Mouse (Mus musculus): Measurements from ENCODE around the gene Tns1. TPM values are rescaled to one million over a fixed set of nuclear protein-coding genes. Genes with fewer than 3 reads are reported as not detected.

The Tns1 gene
- total and polyA plus RNA-seq, 3 experiments: 0.11 TPM; not detected in 2

GRCm38 (mm10) chr1:74007398-74008050 lies 116.7 kb downstream of the Tns1 start:
- H3K27ac ChIP-seq (ENCODE audit: control insufficient read depth, low read depth, low read length): no peak overlapping the region
- no peak for TF ChIP-seq NELFE (IDR thresholded peaks at IDR 0.05; ENCODE audit: low read depth, low read length)
- TF ChIP-seq POLR2A (IDR thresholded peaks at IDR 0.05; ENCODE audit: control insufficient read depth in 1 of 2, insufficient read depth in 1 of 2, low read depth in 1 of 2, low read length in 2 of 2, poor library complexity in 1 of 2): no peak
- DNase-seq (ENCODE audit: low read depth, low spot score): no peak
- H3K79me2 ChIP-seq (ENCODE audit: control insufficient read depth, insufficient read depth, low read length, poor library complexity): no peaks in the 10 kb centered on the region
- no peaks in the 10 kb centered on the region for H3K27me3 ChIP-seq (ENCODE audit: control insufficient read depth in 1 of 2, insufficient read depth in 2 of 2, low read length in 2 of 2)
- H3K4me3 ChIP-seq (ENCODE audit: control insufficient read depth in 1 of 2, insufficient read depth in 1 of 2, low read depth in 2 of 2, low read length in 2 of 2): no peak overlapping the region
- no peaks in the 10 kb centered on the region for H3K36me3 ChIP-seq (ENCODE audit: control insufficient read depth in 1 of 2, insufficient read depth in 2 of 2, low read length in 2 of 2)
- no peak overlapping the region for H3K9ac ChIP-seq (ENCODE audit: control insufficient read depth, low read depth, low read length, poor library complexity, severe bottlenecking)
- H3K9me3 ChIP-seq (replicated peaks; ENCODE audit: insufficient read depth, low read length): no peaks in the 10 kb centered on the region
- H3K4me1 ChIP-seq (ENCODE audit: control insufficient read depth in 1 of 2, insufficient read depth in 2 of 2, low read length in 2 of 2): no peaks in the 10 kb centered on the region

- Histone ChIP-seq H3K4me1 (ENCODE audit: control insufficient read depth in 1 of 2, insufficient read depth in 2 of 2, low read length in 2 of 2) (no peaks in the 10 kb centered on the region), H3K9ac (ENCODE audit: control insufficient read depth, low read depth, low read length, poor library complexity, severe bottlenecking) (no peak overlapping the region), H3K9me3 (replicated peaks; ENCODE audit: insufficient read depth, low read length) (no peaks in the 10 kb centered on the region), H3K27ac (ENCODE audit: control insufficient read depth, low read depth, low read length) (no peak overlapping the region), H3K36me3 (ENCODE audit: control insufficient read depth in 1 of 2, insufficient read depth in 2 of 2, low read length in 2 of 2) (no peaks in the 10 kb centered on the region), H3K79me2 (ENCODE audit: control insufficient read depth, insufficient read depth, low read length, poor library complexity) (no peaks in the 10 kb centered on the region), H3K27me3 (ENCODE audit: control insufficient read depth in 1 of 2, insufficient read depth in 2 of 2, low read length in 2 of 2) (no peaks in the 10 kb centered on the region), H3K4me3 (ENCODE audit: control insufficient read depth in 1 of 2, insufficient read depth in 1 of 2, low read depth in 2 of 2, low read length in 2 of 2) (no peak overlapping the region)
- no peak for DNase-seq (ENCODE audit: low read depth, low spot score)
- TF ChIP-seq E2F4 (IDR thresholded peaks at IDR 0.05; ENCODE audit: borderline replicate concordance, low read depth, low read length) (no peak), JUND (IDR thresholded peaks at IDR 0.05; ENCODE audit: low read depth, low read length) (no peak), UBTF (IDR thresholded peaks at IDR 0.05; ENCODE audit: borderline replicate concordance, insufficient read depth, low read depth, low read length) (no peak), CHD2 (IDR thresholded peaks at IDR 0.05; ENCODE audit: low read length) (no peak), ZC3H11A (IDR thresholded peaks at IDR 0.05; ENCODE audit: low read depth, low read length) (no peak), ZKSCAN1 (IDR thresholded peaks at IDR 0.05; ENCODE audit: low read depth, low read length) (no peak), CTCF (IDR thresholded peaks at IDR 0.05 in 2 of 3, conservative IDR thresholded peaks at IDR 0.05 in 1 of 3; ENCODE audit: control insufficient read depth in 1 of 3, insufficient read depth in 1 of 3, low read depth in 2 of 3, low read length in 3 of 3, poor library complexity in 1 of 3, severe bottlenecking in 1 of 3) (no peak), MYB (IDR thresholded peaks at IDR 0.05; ENCODE audit: low read depth, low read length) (no peak)
These were observed 119.2 kb downstream of the Tns1 start for GRCm38 (mm10) chr1:74005020-74005419.

- Histone ChIP-seq H3K27me3 (ENCODE audit: control insufficient read depth in 1 of 2, insufficient read depth in 2 of 2, low read length in 2 of 2) (no peaks in the 10 kb centered on the region), H3K79me2 (ENCODE audit: control insufficient read depth, insufficient read depth, low read length, poor library complexity) (no peaks in the 10 kb centered on the region), H3K36me3 (ENCODE audit: control insufficient read depth in 1 of 2, insufficient read depth in 2 of 2, low read length in 2 of 2) (no peaks in the 10 kb centered on the region), H3K9ac (ENCODE audit: control insufficient read depth, low read depth, low read length, poor library complexity, severe bottlenecking) (no peak overlapping the region), H3K4me3 (ENCODE audit: control insufficient read depth in 1 of 2, insufficient read depth in 1 of 2, low read depth in 2 of 2, low read length in 2 of 2) (no peak overlapping the region), H3K27ac (ENCODE audit: control insufficient read depth, low read depth, low read length) (no peak overlapping the region), H3K4me1 (ENCODE audit: control insufficient read depth in 1 of 2, insufficient read depth in 2 of 2, low read length in 2 of 2) (no peaks in the 10 kb centered on the region), H3K9me3 (replicated peaks; ENCODE audit: insufficient read depth, low read length) (no peaks in the 10 kb centered on the region)
- TF ChIP-seq BHLHE40 (IDR thresholded peaks at IDR 0.05; ENCODE audit: borderline replicate concordance, low read depth, low read length) (no peak), E2F4 (IDR thresholded peaks at IDR 0.05; ENCODE audit: borderline replicate concordance, low read depth, low read length) (no peak), USF1 (IDR thresholded peaks at IDR 0.05; ENCODE audit: low read depth, low read length) (no peak), NRF1 (IDR thresholded peaks at IDR 0.05; ENCODE audit: insufficient read depth, low read depth, low read length, poor library complexity, severe bottlenecking) (no peak), MXI1 (IDR thresholded peaks at IDR 0.05; ENCODE audit: low read depth, low read length) (no peak), NELFE (IDR thresholded peaks at IDR 0.05; ENCODE audit: low read depth, low read length) (no peak), TAL1 (IDR thresholded peaks at IDR 0.05; ENCODE audit: low read length) (no peak), MEF2A (IDR thresholded peaks at IDR 0.05; ENCODE audit: extremely low read depth, insufficient replicate concordance, low read depth, low read length, poor library complexity, severe bottlenecking) (no peak), JUND (IDR thresholded peaks at IDR 0.05; ENCODE audit: low read depth, low read length) (no peak), MYB (IDR thresholded peaks at IDR 0.05; ENCODE audit: low read depth, low read length) (no peak), RAD21 (IDR thresholded peaks at IDR 0.05; ENCODE audit: low read depth, low read length) (no peak), MAZ (IDR thresholded peaks at IDR 0.05; ENCODE audit: low read depth, low read length) (no peak), ZNF384 (IDR thresholded peaks at IDR 0.05; ENCODE audit: low read depth, low read length) (no peak), ZKSCAN1 (IDR thresholded peaks at IDR 0.05; ENCODE audit: low read depth, low read length) (no peak), UBTF (IDR thresholded peaks at IDR 0.05; ENCODE audit: borderline replicate concordance, insufficient read depth, low read depth, low read length) (no peak), EP300 (IDR thresholded peaks at IDR 0.05; ENCODE audit: low read depth in 1 of 2, low read length in 2 of 2) (no peak), GABPA (IDR thresholded peaks at IDR 0.05; ENCODE audit: low read depth, low read length) (no peak), ZMIZ1 (IDR thresholded peaks at IDR 0.05; ENCODE audit: low read depth, low read length) (no peak), MYC (IDR thresholded peaks at IDR 0.05; ENCODE audit: low read depth, low read length) (no peak), GATA1 (IDR thresholded peaks at IDR 0.05; ENCODE audit: low read depth, low read length) (no peak)
- no peak for DNase-seq (ENCODE audit: low read depth, low spot score)
These were observed 120.5 kb downstream of the Tns1 start for GRCm38 (mm10) chr1:74003723-74004122.
